Mouse (Mus musculus) bone marrow, adult 2 months (tissue): ENCODE measurements around the gene Ccdc39.

Source experiments
- CTCF ChIP-seq: fragments of 200-500 bp; IDR thresholded peaks from 2 replicates; pipeline ENCODE4 v1.5.1; 2011; ENCODE audit warnings: low read length, control low read depth; ENCODE audit not compliant: control insufficient read depth, insufficient read depth
- POLR2A ChIP-seq: fragments of 200-500 bp; IDR thresholded peaks from 2 replicates; pipeline ENCODE4 v1.6.1; 2011; ENCODE audit warnings: low read depth, mild to moderate bottlenecking, control low read depth, low read length, borderline replicate concordance; ENCODE audit not compliant: control insufficient read depth

DNA sequence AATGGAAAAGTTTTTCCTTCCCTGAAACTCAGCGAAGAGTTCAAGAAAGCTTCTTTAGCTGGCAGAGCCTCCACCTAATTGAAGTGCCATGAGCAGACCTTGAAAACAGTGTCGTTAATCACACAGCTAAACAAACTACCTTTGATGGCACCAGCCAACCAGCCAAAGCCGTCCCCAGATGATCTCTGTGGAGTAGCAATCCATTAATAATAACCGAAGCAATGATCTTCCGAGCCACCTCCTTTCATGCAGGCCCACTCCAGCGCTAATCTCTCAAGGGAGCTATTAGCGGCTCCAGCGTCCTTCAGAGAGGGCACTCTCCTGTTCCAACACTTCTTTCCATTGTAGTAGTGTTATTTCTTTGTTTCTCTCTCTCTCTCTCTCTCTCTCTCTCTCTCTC, 43.3 kb upstream of the Ccdc39 start:
- TF ChIP-seq CTCF (no peak), POLR2A (no peak)
